Comparison of ENCODE assay signal across 8 mouse cellular contexts in the genomic region with DNA sequence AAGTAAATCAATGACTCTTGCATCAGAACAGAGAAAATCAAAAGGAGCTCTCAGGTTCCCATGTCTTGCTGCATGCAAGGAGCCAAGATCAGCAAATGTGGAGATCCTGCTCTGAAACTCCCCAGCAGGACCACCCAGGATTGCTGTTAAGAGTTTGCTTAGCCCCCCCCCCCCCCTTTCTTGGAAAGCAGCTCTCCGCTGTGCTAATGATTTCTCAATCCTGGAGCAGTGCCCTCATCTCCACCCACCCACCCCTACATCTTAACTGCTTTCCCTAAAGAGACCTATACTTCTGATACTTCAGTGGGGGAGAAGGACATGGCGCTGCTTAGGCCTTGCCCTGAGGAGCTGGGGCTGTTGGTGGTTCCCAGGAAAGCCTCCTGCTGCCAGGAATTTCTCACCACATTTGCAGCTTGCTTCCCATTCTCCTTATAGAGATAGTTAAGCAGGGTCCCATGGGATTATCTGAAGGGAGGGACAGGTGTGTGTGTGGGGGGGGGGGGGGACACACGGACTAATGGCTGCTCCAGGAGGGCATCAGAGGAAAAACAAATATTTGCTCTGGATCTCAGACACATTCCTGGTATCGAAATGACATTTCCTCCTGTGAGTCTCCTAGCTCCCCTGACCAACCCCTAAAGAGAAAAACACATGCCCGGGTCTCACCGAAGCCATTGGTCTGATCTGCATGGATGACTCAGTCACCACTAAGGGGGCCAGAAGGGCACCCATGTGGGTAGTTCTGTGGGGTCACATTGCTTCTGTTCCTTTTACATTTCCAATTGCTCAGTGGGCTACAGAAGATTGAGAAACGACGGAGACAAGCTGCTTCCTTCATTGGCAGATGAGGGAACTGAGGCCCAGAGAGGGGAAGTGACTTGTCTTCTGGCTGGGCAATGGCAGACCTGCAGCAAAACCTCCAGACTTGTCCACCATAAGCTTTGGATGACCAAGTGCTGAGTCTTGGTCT. TPM values are rescaled to one million over a fixed set of nuclear protein-coding genes. Genes with fewer than 3 reads are reported as not detected.
A peak's percentile ranks its signal among the peaks of the same experiment; 100 is the strongest.
DNase-seq lines count a peak whose midpoint lies in the region; ATAC-seq and TF ChIP-seq lines count a peak whose summit lies in the region.
"Had no signal": no experiment of that assay in that cellular context is flagged by ENCODE, and none has a peak within 500 bp of the region (broad histone marks: within the 10 kb centered on the region; RNA-seq: fewer than 3 reads in every experiment).

No protein-coding gene starts in this region.

- H3K36me3 ChIP-seq in forebrain, embryonic 14.5 days (ENCODE audit: control insufficient read depth, insufficient read depth, low read length) = 0 out of 2 replicates have a peak, but pooled peaks cover 3% of the 10 kb centered on the region
- peaks cover 20% of the 10 kb centered on the region; the same call in 1 of the 2 replicates for H3K36me3 ChIP-seq in macrophage (ENCODE audit: inconsistent target)

- H3K4me2 ChIP-seq in forebrain, embryonic 14.5 days (ENCODE audit: low read length) = peak overlapping the region; percentile 70

- peak overlapping the region; percentile 78 for H3K9ac ChIP-seq in forebrain, embryonic 14.5 days (ENCODE audit: low read length)

- no peaks in the 10 kb centered on the region for H3K27me3 ChIP-seq in forebrain, embryonic 14.5 days (replicated peaks; ENCODE audit: control insufficient read depth, insufficient read depth, low read length)

- peak overlapping the region; percentile 86 for H3K27ac ChIP-seq in forebrain, embryonic 14.5 days (ENCODE audit: low read depth, low read length)
- peak overlapping the region; percentile 91 for H3K27ac ChIP-seq in macrophage

- H3K4me3 ChIP-seq in lung, adult 2 months (replicated peaks; ENCODE audit: extremely low read depth, low read depth, low read length) = no peak overlapping the region
- H3K4me3 ChIP-seq in forebrain, embryonic 14.5 days (ENCODE audit: low read depth, low read length) = peak overlapping the region; percentile 71
- peak overlapping the region; percentile 56 for H3K4me3 ChIP-seq in macrophage (ENCODE audit: inconsistent target)

- ATAC-seq in forebrain, embryonic 14.5 days = no peak

- no peaks in the 10 kb centered on the region for H3K9me3 ChIP-seq in forebrain, embryonic 14.5 days (replicated peaks; ENCODE audit: control insufficient read depth, low read length)

- peaks cover 67% of the 10 kb centered on the region for H3K79me2 ChIP-seq in macrophage (ENCODE audit: inconsistent target)

- WGBS in lung, adult 2 months = 45% methylated on average over 8 of the region's 8 CpGs
- WGBS in forebrain, embryonic 14.5 days = 25% methylated on average over 7 of the region's 8 CpGs
- 4% methylated on average over 8 of the region's 8 CpGs for WGBS in macrophage (ENCODE audit: missing documents)

- DNase-seq in lung, postnatal 36 days = peak; percentile 57
- no peak for DNase-seq in lung, adult 2 months
- DNase-seq in forebrain, embryonic 14.5 days (ENCODE audit: low spot score) = peak; percentile 67
- peak; percentile 71 for DNase-seq in yolk sac, embryonic 10.5 days (ENCODE audit: low spot score)
- no peak for DNase-seq in cerebellum, adult 8-10 months
- DNase-seq in thymus, postnatal 4 days = no peak

- no peak for TF ChIP-seq CTCF in lung, adult 2 months (IDR thresholded peaks at IDR 0.05; ENCODE audit: insufficient read depth, low read length)

- no peak for TF ChIP-seq POLR2A in lung, adult 2 months (IDR thresholded peaks at IDR 0.05; ENCODE audit: borderline replicate concordance, extremely low read depth, low read depth, low read length)

- peaks cover 20% of the 10 kb centered on the region for H3K4me1 ChIP-seq in lung, adult 2 months (ENCODE audit: control insufficient read depth, insufficient read depth, low read length)
- peaks cover 52% of the 10 kb centered on the region for H3K4me1 ChIP-seq in forebrain, embryonic 14.5 days (ENCODE audit: control insufficient read depth, insufficient read depth, low read length)

RNA-seq across cellular contexts. Expression of a gene that starts 2.3 kb away (rescaled TPM):
- 9.6 and 10.4 TPM in 2 replicates for polyA plus RNA-seq in lung, adult 2 months (2012; rRNA removed)
- 18.8 and 20.1 TPM in 2 replicates for polyA plus RNA-seq in forebrain, embryonic 14.5 days (2014; fragmentation: Nextera tagmentation; extraction: Ambion mirVana)
- 100 to 1,000 TPM in 10 of 26 experiments, 10 to 100 TPM in 16; 27.0 to 369 (median 90.6) TPM for total RNA-seq in macrophage (2018; cell fraction: chromatin; rRNA removed)
- 10 to 100 TPM; 12.2 to 78.8 (median 36.4) TPM for total RNA-seq in macrophage (2018; cell fraction: cytosol; rRNA removed)
- total RNA-seq in macrophage (2018; cell fraction: nucleus; rRNA removed) = 100 to 1,000 TPM in 7 of 26 experiments, 10 to 100 TPM in 19; 29.4 to 234 (median 74.6) TPM
- 12.2 to 19.5 TPM (median 16.2 TPM) in 3 replicates for polyA plus RNA-seq in macrophage (2018)

RNA-seq across cellular contexts. Expression of a gene that starts 19.8 kb away (rescaled TPM):
- polyA plus RNA-seq in lung, adult 2 months (2012; rRNA removed) = 3.2 and 4.6 TPM in 2 replicates
- 3.4 TPM in 2 replicates for polyA plus RNA-seq in forebrain, embryonic 14.5 days (2014; fragmentation: Nextera tagmentation; extraction: Ambion mirVana)
- total RNA-seq in macrophage (2018; cell fraction: chromatin; rRNA removed) = under 1 TPM in 1 of 26 experiments, not detected in 25; 0.47 TPM
- total RNA-seq in macrophage (2018; cell fraction: cytosol; rRNA removed) = under 1 TPM in 1 of 26 experiments, not detected in 25; 0.04 TPM
- total RNA-seq in macrophage (2018; cell fraction: nucleus; rRNA removed) = not detected
- polyA plus RNA-seq in macrophage (2018) = not detected in 3 replicates
- polyA plus RNA-seq: limb, embryonic 11.5 days had no signal

Comparison
In these comparisons a context has a peak if more than half of its experiments do, and no peak if none do; other contexts are left out.
1. DNase-seq: peak in lung, postnatal 36 days (single experiment), forebrain, embryonic 14.5 days (single experiment) and yolk sac, embryonic 10.5 days (single experiment); none in lung, adult 2 months (single experiment), cerebellum, adult 8-10 months (single experiment) and thymus, postnatal 4 days (single experiment).